Mouse (Mus musculus): ENCODE results near the gene Sh3bgrl2.

Sh3bgrl2 gene

DNA sequence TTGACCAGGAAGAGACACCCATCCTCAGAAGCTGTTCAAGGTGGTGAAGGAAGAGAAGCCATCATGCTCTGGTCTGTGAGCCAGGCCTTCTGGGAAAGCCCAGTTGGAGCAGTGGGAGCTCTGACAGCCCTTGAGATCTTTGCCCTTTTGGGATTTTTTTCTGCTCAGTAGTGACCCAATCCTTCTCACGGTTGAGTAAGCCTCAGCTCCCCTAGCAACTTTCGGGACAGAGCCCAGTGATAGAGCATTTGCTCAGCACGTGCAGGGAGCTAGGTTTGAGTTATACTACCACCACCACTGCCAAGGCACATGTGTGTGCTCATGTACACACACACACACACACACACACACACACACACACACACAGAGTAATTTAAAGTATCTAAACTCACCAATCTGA lies 131.5 kb downstream of the Sh3bgrl2 start:
- DNase-seq (ENCODE audit: low spot score in 2 of 2), result no peak

DNA sequence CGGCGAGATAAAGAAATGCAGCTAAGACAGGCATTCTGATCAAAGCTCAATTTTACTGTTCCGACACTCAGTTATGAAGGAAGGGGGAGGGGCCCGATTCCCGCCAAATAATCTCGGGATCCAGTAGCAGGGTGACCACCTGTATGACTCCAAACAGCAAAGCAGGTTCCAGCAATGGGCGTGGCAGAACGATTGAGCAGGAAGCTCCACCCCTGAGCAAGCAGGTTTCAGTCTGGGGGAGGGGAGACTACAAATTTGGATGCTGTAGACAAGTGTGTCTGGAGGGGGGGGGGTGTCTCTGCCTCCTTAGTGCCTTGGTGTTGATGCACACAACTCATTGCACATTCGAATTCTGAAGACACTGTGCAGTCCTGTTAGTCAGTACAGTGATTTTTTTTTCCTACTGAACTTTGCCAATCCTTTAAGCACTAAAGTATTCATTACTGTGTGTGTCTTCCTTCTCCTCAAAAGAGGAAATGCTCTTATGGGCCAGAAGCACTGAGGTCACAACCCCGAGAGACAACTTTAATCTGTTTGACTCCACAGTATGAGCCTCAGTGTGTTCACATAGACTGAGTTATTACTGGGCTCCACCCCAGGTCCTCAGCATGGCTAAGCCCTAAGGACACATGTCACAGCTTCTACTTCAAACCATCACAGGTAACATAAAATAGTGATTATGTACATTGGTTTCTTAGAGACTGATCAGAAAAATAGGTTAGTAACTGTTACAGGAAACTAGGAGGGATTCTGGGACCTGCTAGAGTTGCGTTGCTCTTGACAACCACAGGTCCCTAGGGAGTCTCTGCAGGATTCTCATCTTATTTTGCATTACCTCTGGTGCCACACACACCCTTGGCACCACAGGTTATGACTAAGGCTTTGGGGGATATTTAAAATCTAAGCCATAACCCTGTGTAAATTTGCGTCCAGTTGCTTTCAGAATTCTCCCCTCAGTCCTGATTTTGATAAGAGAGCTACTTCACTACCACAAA lies 133.8 kb downstream of the Sh3bgrl2 start:
- no peak for DNase-seq (ENCODE audit: low spot score in 2 of 2)

DNA sequence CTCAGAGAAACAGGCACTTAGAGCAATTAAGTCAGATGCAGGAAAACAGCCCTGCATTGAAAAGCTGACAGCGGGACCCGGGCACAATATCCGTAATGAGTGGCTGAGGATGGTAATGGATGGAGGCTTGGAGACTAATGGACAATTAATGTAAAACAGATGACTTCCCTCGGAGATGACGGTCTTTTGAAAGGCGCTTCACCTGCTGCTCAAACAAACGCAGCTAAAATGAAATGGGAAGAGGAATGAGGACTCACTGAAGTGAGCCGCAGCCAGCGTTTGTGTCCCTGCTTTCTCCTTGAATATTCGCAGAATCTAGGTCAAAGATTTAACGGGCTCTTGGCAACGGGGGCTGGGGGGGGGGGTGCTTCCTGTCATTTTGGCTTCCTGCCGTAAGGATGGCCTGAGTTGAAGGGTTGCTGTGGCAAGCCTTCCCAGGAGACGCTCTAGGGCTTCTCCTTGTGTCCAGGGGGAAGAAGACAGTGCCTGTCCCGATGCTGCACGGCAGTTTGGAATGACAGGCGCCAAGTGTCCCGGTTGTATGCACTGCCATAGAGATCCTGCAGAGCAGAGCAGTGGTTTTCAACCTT lies 138.5 kb downstream of the Sh3bgrl2 start:
- DNase-seq (ENCODE audit: low spot score in 2 of 2), result no peak

DNA sequence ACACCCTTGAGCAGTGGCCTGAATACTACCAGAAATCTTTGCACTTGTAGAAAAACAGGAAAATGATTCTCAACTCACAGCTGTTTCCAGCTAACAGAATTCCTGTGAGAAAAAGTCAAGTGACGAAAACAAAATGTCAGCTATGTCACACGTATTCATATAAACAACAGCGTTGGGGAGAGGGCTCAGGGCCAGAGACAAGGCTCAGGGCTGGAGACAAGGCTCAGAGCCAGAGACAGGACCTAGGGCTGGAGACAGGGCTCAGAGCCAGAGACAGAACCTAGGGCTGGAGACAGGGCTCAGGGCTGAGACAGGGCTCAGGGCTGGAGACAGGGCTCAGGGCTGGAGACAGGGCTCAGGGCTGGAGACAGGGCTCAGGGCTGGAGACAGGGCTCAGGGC lies 139.8 kb downstream of the Sh3bgrl2 start:
- DNase-seq (ENCODE audit: low spot score in 2 of 2), result no peak
